Mouse (Mus musculus) mouse embryonic stem cell (cell line): ENCODE measurements at regions not wholly inside any gene's neighbourhood (a gene's known extent, or its start where the extent isn't known, plus 50 kb on each side); places are given as distances from the start of the nearest gene placed in this dataset.

Experiments
- in situ Hi-C, 2 experiments: fragments of 300-500 bp; cut with MboI; formaldehyde crosslinking; loops; 1 replicate in 1 of 2; 3 replicates in 1 of 2; pipeline ENCODE4 v1.14.3; 2019 to 2020; ENCODE audit warnings: low sequenced_read_pairs in 2 of 2, low pct_unique_long_range_greater_than_20kb in 1 of 2, mixed read lengths in 1 of 2; ENCODE audit not compliant: unreplicated experiment in 1 of 2

GRCm38 (mm10) chr1:90471806-90472205 is 131.0 kb upstream of the Cops8 start:
- in situ Hi-C loops: no loop called here

GRCm38 (mm10) chr1:90475060-90475813 is 127.5 kb upstream of the Cops8 start:
- in situ Hi-C loops: no loop called here

- in situ Hi-C loops: no loop called here
Measured at GRCm38 (mm10) chr1:90476556-90477243, 126.1 kb upstream of the Cops8 start.

GRCm38 (mm10) chr1:90478839-90479238 is 123.9 kb upstream of the Cops8 start:
- in situ Hi-C loops: no loop called here

GRCm38 (mm10) chr1:90481247-90481646 is 121.5 kb upstream of the Cops8 start:
- in situ Hi-C loops: no loop called here

GRCm38 (mm10) chr1:90481708-90482107 is 121.1 kb upstream of the Cops8 start:
- in situ Hi-C loops: no loop called here

GRCm38 (mm10) chr1:90486349-90486839 is 116.4 kb upstream of the Cops8 start:
- in situ Hi-C loops: no loop called here

GRCm38 (mm10) chr1:90487886-90488285 is 114.9 kb upstream of the Cops8 start:
- in situ Hi-C loops: no loop called here

- in situ Hi-C loops: no loop called here
Measured at GRCm38 (mm10) chr1:90488991-90489390, 113.8 kb upstream of the Cops8 start.

- in situ Hi-C loops: loop anchor here in 1 of 2 experiments (5.0 kb wide), 1 partner anchor 67 kb away; no protein-coding TSS in a partner anchor
Measured at GRCm38 (mm10) chr1:90490335-90490734, 112.4 kb upstream of the Cops8 start.

GRCm38 (mm10) chr1:90493481-90493880 is 109.3 kb upstream of the Cops8 start:
- in situ Hi-C loops: loop anchor here in 1 of 2 experiments (5.0 kb wide), 1 partner anchor 64 kb away; no protein-coding TSS in a partner anchor

- in situ Hi-C loops: no loop called here
Measured at GRCm38 (mm10) chr1:90495174-90495573, 107.6 kb upstream of the Cops8 start.

GRCm38 (mm10) chr1:90497568-90497967 is 105.2 kb upstream of the Cops8 start:
- in situ Hi-C loops: no loop called here

GRCm38 (mm10) chr1:90501373-90501772 is 101.4 kb upstream of the Cops8 start:
- in situ Hi-C loops: no loop called here

- in situ Hi-C loops: no loop called here
Measured at GRCm38 (mm10) chr1:90502371-90502770, 100.4 kb upstream of the Cops8 start.

GRCm38 (mm10) chr1:90502771-90503540 is 99.8 kb upstream of the Cops8 start:
- in situ Hi-C loops: no loop called here

GRCm38 (mm10) chr1:90504583-90505080 is 98.1 kb upstream of the Cops8 start:
- in situ Hi-C loops: no loop called here

- in situ Hi-C loops: no loop called here
Measured at GRCm38 (mm10) chr1:90505599-90505998, 97.2 kb upstream of the Cops8 start.

- in situ Hi-C loops: no loop called here
Measured at GRCm38 (mm10) chr1:90506582-90506981, 96.2 kb upstream of the Cops8 start.
